Mouse (Mus musculus) forelimb bud, embryonic 11.5 days (tissue): ENCODE results near the gene Morc3.

ENCODE experiments used
- DNase-seq: peaks from one replicate; pipeline ENCODE4 v3.0.0-alpha.2; 2012; ENCODE audit warnings: low read depth, low spot score

The Morc3 gene

GRCm38 (mm10) chr16:93877612-93878380 lies 45.9 kb downstream of the Morc3 start:
- DNase-seq, result no peak

- peak; percentile 97 for DNase-seq
Observed at GRCm38 (mm10) chr16:93883423-93884085, 51.6 kb downstream of the Morc3 start, which contains the start of gene Chaf1b. TSS of gene Chaf1b (plus strand) at chr16:93883901.

GRCm38 (mm10) chr16:93884086-93884721 lies 52.3 kb downstream of the Morc3 start:
- DNase-seq, result peak; percentile 59

GRCm38 (mm10) chr16:93884722-93885113 lies 52.8 kb downstream of the Morc3 start:
- no peak for DNase-seq

- no peak for DNase-seq
Observed at GRCm38 (mm10) chr16:93888481-93888880, 56.6 kb downstream of the Morc3 start.

- no peak for DNase-seq
Observed at GRCm38 (mm10) chr16:93890948-93891604, 59.2 kb downstream of the Morc3 start.

- no peak for DNase-seq
Observed at GRCm38 (mm10) chr16:93893285-93893684, 61.4 kb downstream of the Morc3 start.

GRCm38 (mm10) chr16:93903027-93903426 lies 71.1 kb downstream of the Morc3 start:
- no peak for DNase-seq

GRCm38 (mm10) chr16:93906156-93907014 lies 74.5 kb downstream of the Morc3 start:
- DNase-seq, result peak; percentile 62

GRCm38 (mm10) chr16:93907761-93908160 lies 75.8 kb downstream of the Morc3 start:
- DNase-seq, result no peak

GRCm38 (mm10) chr16:93908196-93908595 lies 76.3 kb downstream of the Morc3 start:
- no peak for DNase-seq

- DNase-seq, result no peak
Observed at GRCm38 (mm10) chr16:93909936-93910335, 78.0 kb downstream of the Morc3 start.

GRCm38 (mm10) chr16:93910735-93911665 lies 79.1 kb downstream of the Morc3 start:
- DNase-seq, result no peak

GRCm38 (mm10) chr16:93912158-93912557 lies 80.2 kb downstream of the Morc3 start:
- no peak for DNase-seq

GRCm38 (mm10) chr16:93912808-93913207 lies 80.9 kb downstream of the Morc3 start:
- no peak for DNase-seq

- DNase-seq, result no peak
Observed at GRCm38 (mm10) chr16:93913881-93914576, 82.1 kb downstream of the Morc3 start.

- DNase-seq, result no peak
Observed at GRCm38 (mm10) chr16:93915338-93915849, 83.5 kb downstream of the Morc3 start.

GRCm38 (mm10) chr16:93917712-93918678 lies 86.1 kb downstream of the Morc3 start:
- peak; percentile 88 for DNase-seq
